Mouse (Mus musculus) ovary, postnatal 36 days (tissue): ENCODE results near the gene Zfp628.
"Not testable (repeated sequence)": the region's sequence is repeated elsewhere in the genome, so short reads cannot be mapped to it uniquely, and the experiment has no call there.

Experiments
- DNase-seq: peaks from one replicate; pipeline ENCODE4 v3.0.0; 2022; ENCODE audit warnings: low spot score, mixed read lengths

The Zfp628 gene

DNA sequence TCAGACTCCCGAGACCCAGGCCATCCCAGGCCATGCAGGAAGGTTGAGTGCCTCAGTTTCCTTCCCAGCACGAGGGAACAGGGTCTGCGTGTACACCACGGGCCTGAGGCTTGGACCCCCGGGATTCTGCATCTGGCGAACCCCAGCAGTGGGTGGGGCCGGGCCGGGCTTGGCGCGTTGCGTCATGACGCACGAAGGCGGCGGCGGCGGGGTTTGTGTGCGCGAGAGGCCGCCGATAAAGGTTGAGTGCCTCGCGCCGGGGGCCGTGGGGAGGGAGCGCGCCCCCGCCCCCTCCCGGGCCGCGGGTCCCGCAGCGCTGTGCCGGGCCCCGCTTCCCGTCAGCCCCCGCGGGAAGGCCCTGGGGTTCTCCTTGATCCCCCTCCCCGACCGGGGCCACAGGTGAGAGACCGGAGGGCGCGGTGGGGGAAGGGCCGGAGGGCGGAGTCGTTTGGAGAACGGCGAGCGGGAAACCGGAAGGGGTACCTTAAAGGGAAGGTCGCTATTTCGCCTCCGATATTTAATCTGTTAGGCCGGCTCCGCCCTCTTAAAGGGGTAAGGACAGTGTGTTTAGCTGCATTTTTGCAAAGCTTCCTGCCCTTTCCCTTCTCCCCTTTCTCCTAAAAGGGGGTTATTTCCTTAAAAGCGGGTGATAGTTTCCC, at the start of gene Zfp628:
TSS of gene Zfp628 (plus strand) at position 211 of the 659 bp plus-strand sequence.
- DNase-seq: peak; percentile 94

DNA sequence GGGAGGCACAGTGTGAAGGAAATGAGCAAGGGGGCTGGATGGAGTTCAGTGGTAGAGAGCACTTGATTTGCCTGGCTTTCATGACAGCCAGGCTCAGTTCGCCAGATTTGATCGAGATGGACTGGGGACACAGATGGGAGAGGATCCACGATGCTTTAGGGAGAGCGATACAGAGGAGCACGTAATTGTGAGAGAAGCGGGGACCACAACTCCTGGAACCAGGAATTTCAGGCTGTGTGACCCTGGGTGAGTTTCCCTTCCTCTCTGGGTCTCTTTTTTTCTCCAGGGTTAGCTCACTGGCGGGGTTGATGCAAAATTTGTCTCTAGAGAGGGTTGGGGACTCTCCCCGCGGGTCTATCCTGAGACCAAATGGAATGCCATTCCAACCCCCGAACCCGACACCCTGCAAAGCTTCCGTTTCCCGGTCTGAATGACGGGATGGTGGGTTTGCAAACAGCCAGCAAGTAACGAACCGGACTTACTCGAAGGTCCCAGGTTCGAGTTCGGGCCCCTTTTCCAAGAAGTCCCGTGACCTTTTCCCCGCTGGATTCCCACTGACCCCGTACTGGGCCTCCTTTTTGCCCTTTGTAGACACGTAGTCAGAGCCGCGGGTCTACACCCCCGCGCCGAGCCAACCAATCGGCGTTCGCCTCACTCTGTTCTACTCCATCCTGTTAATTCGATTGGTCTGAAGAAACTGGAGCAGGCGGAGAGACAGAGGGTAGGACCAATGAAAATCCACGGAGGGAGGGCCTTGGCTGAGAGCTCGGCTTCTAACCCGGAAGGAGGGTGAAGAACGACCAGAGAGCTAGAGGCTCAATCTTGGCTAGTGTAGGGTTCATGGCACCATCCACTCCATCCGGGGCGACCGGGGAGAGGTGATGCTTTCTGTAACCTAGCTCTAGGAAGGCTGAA, 49.2 kb upstream of the Zfp628 start:
- peak; percentile 93 for DNase-seq

DNA sequence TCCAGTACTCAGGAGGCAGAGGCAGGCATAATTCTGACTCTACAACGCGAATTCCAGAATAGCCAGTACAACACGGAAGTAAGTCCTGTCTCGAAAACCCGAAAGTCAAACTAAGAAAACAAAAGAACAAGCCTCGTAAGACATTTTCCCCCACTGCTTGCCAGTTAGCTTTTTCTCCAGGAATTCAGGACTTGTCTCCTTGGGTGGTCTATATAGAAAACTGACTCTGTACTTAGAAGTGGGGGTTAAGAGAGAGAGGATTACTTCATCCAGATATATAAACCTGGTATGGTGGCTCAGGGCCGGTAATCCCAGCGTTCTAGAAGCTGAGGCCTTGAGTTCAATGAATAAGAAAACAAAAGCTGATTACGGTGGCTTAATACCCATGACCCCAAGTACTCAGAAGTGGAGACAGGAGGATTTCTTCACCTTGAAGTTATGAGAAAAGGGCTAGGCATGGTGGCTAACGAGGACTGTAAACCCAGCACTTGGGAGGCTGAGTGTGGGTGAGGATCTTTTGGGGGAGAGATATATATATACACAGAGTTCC, 48.3 kb upstream of the Zfp628 start:
- DNase-seq: no peak

DNA sequence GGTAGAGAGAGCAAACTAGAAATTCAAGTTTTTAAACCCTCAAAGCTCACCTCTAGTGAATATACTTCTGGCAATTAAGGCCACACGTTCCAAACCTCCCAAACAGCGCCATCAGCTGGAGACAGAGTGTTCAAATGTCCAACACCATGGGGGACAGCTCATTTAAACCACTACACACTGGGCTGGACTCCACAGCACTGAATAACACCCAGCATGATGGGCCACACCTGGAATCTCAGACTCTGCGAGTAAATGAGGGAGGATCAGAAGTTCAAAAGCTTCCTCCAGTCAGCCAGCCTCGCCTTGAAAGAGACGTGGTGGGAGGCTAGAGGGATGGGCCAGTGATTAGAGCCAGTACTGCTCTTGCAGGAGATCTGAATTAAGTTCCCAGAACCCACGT, 44.9 kb upstream of the Zfp628 start, which contains the start of gene Isoc2b:
TSS of gene Isoc2b (minus strand) at position 126 of the 400 bp plus-strand sequence.
- DNase-seq: no peak

DNA sequence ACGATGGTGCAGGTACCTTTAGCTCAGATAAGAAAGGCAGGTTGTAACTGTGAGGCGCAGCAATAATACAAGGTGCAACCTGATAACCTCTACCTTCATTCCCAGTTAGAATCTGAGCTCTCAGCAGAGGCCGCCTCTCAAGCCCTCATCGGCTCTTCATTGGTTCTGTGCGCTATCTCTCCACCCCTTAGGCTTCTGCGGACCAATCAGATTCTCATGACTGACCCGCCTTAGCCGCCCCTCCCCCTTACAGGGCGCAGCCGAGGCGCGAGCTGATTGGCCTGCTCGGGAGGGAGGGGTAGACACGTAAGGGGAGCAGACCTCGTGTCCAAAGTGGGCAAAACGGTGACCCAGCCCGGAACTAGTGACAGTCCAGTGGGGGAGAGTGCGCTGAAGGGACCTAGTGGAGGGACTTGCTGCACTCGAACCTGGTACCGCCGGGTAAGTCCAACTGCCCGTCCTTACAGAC, 38.2 kb upstream of the Zfp628 start, which contains the start of gene Isoc2a:
TSS of gene Isoc2a (plus strand) at position 401 of the 469 bp plus-strand sequence.
- DNase-seq: peak; percentile 84

DNA sequence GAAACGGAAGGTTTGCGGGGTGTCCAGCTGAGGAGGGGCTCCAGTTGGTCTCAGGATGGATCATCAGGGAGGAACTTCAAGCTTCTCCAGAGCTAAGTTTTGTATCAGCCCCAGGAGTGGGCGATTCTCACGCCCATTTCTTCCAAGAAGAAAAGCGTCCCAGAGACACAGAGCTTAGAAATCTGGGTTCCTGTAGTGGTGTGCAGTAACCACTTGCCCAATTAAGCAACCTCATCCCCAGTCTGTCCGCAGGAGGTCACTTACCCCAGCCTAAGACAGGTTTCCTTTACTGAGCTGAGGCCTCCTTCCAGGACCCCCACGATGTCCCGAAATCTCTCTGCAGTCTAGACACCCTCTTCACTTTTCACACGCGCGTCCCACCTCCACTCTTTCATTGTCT, 37.8 kb upstream of the Zfp628 start:
- no peak for DNase-seq

DNA sequence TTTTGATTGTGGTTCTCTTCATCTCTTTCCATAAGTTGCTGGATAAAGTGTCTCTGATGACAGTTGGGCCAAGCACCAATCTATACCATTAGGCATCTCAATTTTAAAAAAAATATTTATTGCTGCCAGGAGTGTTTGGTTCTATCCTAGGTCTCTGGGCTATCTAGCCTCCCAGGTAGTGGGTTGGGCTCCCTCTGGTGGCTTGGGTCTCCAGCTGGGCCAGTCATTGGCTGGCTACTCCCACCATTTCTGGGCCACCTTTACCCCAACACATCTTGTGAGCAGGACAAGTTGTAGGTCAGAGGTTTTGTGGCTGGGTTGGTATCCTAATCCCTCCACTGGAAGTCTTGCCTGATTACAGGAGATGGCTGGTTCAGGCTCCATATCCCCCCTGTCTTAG, 36.8 kb upstream of the Zfp628 start:
- no peak for DNase-seq

DNA sequence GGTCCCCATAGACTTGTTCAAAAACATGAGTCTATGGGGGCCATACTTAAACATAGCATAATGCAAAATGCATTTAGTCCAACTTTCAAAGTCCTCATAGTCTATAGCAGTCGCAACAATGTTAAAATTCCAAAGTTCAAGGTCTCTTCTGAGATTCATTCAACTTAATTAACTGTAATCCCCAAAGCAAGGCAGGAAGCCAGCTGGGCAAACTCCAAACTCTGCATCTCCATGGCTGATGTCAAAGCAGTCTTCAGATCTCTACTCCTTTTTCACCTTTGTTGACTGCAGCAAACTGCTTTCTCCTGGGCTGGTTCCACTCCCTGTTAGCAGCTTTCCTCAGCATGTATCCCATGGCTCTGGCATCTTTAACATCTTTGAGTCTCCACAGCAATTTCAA, 36.0 kb upstream of the Zfp628 start:
- not testable (repeated sequence) for DNase-seq

DNA sequence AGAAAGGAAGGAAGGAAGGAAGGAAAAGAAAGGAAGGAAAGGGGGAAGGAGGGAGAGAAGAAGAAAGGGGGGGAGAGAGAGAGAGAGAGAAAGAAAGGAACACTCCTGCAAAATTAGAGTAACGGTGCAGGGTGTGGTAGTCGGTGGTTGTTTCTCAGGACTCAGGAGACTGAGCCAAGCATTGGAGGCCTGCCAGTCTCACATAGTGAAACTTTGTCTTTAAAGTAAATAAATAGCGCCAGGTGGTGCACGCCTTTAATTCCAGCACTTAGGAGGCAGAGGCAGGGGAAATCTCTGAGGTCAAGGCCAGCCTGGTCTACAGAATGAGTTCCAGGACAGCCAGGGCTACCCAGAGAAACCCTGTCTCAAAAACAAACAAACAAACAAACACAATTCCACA, 28.3 kb upstream of the Zfp628 start:
- DNase-seq: no peak

DNA sequence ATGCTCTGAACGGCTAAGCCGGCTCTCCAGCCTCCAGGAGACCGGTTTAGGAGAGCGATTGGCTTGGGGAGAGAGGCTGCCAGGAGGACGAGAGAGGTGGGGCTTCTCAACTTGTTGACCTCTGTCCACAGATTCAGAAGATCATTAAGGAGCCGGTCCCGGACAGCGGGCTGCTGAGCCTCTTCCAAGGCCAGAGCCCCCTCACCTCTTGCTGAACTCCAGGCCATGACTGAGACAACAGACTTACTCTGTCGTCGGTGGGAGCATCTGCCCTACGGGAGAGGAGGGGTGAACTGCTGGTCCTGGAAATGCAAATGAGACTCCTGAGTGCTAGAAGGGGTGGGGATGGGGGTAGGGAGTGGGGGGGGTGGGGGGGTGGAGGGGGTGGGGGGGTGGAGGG, 19.8 kb upstream of the Zfp628 start:
- DNase-seq: no peak

DNA sequence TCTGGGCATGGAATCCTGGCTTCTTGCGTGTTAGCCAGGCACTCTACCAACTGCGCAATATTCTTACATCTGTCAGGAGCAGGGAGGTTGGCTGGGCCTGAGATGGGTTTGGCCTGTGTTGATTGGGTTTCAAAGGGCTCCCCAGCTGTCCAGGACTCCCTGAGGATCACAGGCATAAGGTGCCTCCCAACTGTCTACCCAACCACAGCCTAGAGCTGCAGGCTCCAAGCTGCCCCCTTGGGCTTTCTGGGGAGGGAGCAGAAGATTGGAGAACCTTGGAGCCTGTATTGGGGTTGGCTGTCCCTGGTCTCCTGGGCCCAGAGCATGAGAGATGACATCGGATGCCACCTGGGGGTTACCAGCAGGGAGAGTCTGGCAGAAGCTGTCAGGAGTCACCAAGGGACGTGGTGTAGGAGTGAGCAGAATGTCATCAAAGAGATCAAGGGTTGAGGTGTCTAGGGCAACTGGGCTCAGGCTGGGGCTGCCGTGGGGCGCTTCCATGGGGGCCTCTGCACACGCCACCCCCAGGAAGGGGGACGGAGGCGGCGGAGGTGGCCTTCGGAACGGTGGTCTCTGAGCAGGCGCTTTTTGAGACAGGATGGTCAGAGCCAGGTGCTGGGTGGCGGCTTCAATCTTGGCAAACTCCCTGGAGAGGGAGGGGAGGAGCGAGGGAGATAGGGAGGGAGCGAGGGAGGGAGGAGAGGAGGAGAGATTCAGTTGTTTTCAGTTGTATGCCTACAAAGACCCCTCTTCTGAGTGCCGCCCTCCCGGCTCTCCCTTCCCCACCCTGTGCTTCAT, 16.0 kb upstream of the Zfp628 start:
- no peak for DNase-seq

DNA sequence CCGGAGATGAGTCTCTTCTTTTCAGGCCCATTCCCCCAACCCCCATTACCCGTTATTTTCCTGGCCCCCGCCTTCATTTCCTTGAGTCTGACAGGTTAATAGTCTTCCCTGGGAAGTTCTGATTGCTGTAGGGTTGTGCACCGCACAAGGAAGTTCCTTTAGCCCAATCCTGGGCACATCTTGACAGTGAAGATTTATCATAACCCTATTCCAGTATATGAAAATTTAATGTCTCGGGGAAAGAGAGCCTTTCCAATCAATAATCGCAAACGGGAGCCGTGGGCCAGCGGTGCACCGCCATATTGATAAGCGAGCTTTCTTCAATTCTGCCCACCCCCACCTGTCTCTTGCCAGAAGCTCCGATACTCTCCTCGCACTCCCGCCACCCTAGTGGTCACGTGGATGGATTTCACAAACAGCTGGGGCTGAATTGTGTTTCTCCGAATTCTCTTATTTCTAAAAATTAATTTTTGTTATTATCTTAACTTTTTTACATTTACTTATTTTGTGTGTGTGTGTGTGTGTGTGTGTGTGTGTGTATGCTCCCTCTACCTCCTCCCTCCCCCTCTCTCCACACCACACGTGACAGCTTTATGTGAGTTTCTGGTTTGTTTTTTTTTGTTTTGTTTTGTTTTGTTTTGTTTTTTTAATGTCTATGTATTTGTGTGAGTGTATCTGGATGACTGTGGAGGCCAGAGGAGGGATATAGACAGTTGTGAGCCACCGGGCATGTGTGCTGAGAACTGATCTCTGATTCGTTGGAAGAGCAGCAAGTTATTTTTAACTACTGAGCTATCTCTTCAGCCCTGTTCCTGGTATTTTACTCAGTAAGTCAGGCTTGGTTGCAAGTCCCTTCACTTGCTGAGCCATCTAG, 15.1 kb upstream of the Zfp628 start:
- no peak for DNase-seq

DNA sequence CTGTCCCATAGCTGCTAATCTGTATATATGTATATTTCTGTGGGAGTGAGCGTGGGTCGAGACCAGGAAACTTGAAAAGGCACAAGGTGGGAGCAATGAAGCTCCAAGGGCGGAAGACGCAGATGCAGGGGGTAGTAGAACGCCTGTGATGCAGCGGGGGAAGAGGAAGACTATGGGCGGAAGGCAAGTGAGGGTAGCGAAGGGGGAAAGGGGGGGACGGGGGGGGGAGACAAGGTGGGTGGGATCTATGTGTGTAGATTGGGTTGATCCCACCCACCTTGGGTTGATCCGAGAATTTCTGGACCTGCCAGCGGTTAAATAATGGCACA, 14.5 kb upstream of the Zfp628 start:
- no peak for DNase-seq

DNA sequence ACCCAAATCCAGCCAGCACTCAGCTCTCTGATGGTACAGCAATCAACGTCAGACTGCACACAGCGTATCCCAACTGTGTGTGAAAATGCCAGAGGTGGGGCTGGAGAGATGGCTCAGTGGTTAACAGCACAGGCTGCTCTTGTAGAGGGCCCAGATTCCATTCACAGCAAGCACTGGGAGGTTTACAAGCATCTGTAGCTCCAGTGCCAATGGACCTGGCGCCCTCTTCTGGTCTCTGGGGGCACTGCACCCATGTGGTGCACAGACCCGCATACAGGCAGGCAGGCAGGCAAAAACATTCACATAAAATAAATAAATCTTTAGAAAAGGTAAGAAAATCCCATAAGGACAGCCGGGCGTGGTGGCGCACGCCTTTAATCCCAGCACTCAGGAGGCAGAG, 13.8 kb upstream of the Zfp628 start:
- no peak for DNase-seq

DNA sequence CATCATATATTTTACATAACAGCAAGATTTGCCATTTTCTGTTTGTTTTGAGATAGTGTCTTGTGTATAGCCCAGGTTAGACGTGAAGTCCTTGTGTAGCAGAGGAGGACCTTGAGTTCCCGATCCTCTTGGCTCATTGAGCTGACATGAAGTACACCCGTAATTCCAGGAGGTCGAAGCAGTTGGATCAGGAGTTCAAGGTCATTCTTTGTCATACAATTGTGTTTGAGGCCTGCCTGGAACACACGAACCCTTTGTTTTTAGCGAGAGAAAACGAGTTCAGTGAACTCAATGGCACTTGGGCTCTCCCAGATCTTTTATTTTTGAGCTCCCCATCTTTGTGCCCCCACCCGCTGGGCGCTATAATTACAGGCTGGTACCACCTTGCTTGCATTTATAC, 12.6 kb upstream of the Zfp628 start:
- DNase-seq: no peak

DNA sequence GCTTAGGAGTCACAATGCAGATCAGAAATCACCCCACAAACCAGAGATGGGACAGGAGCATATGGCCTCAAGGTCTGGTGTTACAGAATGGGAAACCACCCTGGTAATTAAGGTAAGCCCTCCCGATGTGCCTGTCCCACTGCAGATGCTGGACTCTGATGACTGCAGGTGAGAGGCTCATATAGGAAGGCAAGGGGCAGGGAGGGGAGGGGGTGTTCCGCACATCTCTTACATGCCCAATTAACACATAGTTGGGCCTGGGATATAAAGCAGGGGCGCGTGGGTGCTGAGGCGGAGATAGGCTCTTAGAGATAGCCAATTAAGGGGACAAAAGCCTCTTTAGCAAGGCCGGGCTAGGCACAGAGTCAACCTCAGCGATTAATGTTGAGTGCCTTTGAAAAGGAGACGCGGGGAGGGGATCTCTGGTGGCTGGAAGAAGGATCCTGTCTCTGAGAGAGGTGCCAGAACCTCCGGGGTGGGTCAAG, 8.5 kb upstream of the Zfp628 start, which contains the start of gene Gm36210:
TSS of gene Gm36210 (minus strand) at position 51 of the 485 bp plus-strand sequence.
- no peak for DNase-seq

DNA sequence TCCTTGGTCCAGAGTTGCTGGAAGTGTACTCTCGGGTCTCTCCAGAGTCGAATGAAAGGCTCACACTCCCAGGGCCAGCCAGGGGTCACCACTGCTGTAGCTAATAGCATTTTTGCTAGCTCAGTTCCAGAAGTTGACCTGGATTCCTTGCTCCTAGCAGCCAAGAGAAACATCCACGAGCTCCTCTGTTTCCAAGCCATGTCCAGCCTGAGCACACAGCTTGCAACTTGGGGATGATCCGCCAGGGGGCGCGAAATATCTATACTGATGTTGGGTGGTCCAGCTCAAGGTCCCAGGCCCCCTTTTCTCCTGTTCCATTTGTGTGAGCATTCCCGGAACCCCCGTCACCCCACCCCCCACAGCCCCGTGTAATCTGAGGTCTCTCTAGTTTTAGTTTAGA, 3.5 kb upstream of the Zfp628 start:
- DNase-seq: peak; percentile 60

DNA sequence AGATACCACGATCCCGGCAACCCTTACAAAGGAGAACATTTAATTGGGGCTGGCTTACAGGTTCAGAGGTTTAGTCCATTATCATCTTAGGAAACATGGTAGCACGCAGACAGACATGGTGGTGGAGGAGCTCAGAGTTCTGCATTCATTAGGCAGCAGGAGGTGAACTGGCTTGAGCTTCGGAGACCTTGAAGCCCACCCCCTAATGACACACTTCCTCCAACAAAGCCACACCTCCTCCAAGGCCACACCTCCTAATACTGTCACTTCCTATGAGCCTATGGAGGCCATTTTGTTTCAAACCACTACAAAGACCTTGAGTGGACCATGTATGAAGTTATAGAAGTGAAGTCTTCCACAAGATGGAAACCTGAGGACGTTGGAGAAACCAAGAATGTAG, 2.8 kb upstream of the Zfp628 start:
- no peak for DNase-seq

DNA sequence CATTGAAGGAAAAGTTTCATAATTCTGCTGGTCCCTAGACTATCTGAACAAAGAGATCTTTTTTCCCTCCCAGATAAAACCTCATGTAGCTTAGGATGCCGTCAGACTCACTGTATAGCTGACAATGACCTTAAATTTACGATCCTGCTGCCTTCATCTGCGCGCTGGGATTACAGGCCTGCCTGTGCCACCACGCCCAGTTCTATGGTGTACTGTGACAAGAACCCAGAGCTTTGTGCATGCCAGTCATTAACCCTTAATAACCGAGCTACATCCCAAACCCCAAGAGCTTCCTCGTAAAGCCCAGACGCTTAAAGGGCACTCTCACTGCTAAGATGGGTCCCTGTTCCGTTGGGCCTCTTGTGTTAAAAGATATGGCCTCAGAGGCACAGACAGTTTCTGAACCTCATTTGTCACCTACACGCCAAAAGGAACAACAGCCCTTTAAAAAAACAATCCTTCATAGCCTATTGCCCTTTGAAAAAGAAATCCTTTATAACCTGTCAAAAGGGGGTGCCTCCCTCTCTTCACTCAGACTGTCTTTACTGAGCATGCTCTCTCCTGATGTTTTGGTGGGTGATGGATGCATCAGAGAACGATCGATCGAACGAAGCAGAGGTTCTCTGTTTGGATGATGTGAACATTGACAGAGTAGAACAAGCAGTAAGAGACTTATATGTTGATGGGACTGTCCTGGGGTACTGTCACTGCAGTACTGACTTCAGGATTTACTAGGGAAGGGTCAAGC, 826 bp downstream of the Zfp628 start:
- no peak for DNase-seq

DNA sequence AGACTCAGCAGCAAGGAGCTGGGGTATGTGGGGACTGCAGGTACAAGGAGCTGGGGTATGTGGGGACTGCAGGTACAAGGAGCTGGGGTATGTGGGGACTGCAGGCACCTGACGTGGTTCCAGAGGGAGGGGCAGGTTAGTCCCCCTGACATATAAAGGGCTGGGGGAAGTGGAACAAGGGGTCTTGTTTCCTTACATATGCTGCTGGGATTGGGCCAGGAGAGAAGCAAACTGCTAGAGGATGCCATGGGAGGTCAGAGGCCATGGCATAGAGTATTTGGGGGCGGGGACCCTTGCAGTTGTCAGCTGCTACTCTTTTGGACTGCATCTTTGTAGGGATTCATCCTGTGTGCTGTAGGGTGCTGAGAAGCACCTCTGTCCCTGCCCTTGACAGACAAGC, 2.5 kb downstream of the Zfp628 start:
- no peak for DNase-seq
